Mouse (Mus musculus) T-cell, adult 2 months (primary cell): ENCODE data around the gene Aven.

Experiments
- DNase-seq: peaks from one replicate; pipeline ENCODE4 v3.0.0; 2022; ENCODE audit warnings: low spot score

Gene Aven

GRCm38 (mm10) chr2:112669461-112669860, 176.7 kb downstream of the Aven start:
- DNase-seq: no peak

- DNase-seq: no peak
These were observed 183.4 kb downstream of the Aven start for GRCm38 (mm10) chr2:112676175-112676574.

GRCm38 (mm10) chr2:112676721-112677120, 184.0 kb downstream of the Aven start:
- DNase-seq: no peak

GRCm38 (mm10) chr2:112677246-112677645, 184.5 kb downstream of the Aven start:
- no peak for DNase-seq

- DNase-seq: no peak
These were observed 189.1 kb downstream of the Aven start for GRCm38 (mm10) chr2:112681817-112682216.
